Mouse (Mus musculus) lung, postnatal 4 days (tissue): ENCODE data around the gene Rab11fip4.
A peak's percentile ranks its signal among the peaks of the same experiment; 100 is the strongest.

ENCODE experiments used
- DNase-seq, 2 experiments: peaks; one replicate each; pipeline ENCODE4 v3.0.0; 2021

Gene Rab11fip4

DNA sequence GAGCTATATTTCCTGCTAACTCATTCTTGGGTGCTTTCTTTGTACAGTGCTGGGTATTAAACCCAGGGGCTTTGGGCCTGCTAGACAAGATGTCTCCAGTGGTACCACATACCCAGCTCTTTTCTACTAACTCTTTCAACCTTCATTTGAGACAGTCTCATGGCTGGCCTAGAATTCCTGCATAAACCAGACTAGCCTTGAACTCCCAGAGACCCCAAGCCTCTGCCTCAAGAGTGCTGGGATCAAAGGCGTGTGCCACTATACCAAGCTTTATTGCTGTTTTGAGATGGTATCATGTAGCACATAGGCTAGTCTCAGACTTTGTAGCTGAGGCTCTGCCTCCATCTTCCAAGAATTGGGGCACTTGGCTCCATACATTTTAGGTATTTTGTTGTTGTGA is 65.5 kb downstream of the Rab11fip4 start:
- no peak for DNase-seq

DNA sequence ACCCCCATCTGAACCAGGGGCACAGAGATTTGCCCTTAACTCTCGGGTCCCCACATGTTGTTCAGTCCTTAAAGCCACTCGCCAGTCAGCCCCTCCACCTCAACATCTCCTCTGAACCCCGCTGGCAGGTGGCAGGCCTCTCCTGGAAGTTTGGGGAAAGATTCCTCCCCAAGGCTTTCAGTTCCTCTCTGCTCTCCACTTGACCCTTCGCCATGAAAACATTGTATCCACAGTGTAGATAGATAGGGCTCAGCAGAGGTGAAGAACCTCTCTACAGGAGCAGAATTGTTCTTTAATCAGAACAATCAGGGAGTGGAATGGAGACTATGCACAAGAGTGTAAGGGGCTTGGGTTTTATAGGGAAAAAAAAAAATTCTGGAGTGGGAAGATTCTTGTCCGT is 66.0 kb downstream of the Rab11fip4 start:
- no peak for DNase-seq

DNA sequence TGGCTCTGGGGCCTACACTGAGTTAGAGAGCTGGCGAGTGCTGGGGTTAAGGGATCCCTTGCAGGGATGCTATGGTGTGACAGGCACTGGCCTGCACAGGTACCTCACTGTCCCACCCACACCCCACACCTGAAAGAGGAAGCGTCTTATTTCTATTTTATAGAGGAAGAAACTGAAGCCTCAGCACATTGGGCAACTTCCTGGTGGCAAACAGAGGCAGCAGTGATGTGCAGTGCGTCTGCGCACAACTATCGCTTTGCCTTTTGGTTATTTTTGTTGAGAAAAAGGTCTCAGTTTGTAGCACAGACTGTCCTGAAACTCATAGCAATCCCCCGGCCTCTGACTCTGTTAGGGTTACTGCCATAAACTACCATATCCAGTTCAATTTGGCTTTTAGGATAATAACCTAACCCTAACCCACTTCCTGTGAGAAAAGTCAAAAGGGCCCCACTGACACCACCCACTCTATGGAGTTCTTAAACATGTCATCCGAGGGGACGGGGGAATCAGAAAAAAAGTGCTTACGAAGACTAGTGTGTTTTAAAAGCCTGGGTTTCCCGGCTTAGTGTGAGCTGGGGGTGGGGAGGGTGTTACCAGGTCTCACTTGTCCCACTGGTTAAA is 67.3 kb downstream of the Rab11fip4 start:
- DNase-seq, result peak in 1 of 2 experiments; percentile 38

DNA sequence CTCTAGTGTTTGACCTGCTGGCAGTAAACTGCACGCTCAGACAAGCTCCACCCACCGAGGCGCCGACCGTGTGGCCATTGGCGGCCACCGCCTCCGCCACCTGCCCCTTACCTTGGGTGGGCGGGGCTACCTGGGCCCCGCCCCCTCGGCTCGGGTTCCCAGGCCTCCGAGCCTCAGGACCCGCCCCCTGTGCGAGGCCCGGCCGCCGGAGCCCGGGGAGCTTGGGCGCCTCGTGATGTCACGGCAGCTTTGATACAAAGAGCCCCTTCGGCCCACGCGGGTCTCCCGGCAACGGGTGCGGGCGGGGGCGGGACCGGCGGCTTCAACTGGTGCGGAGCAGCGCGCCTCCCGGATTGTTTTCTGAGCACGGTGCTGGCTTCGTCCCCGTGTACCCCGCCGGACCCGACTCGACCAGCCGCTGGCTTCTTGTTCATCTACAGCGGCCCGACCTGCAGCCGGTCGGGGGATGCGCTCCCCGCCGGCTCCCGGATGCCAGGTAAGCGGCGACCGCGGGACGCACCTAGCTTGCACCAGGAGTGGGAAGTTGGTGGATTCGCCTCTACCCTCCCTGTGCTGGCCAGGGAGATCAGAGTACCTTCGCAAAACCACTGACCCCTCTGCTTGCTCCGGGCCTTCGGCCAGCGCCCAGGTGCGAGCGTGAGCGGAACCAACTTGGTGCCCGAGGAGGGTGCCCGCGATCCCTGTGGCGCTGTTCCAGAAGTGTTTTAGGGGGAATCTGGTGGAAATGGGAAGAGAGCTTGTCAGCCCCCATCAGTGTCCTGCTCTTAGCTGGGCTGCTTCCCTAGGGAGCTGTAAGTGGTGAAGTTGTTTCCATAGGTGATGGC is 69.6 kb downstream of the Rab11fip4 start:
- peak; percentile 86 to 92 for DNase-seq

DNA sequence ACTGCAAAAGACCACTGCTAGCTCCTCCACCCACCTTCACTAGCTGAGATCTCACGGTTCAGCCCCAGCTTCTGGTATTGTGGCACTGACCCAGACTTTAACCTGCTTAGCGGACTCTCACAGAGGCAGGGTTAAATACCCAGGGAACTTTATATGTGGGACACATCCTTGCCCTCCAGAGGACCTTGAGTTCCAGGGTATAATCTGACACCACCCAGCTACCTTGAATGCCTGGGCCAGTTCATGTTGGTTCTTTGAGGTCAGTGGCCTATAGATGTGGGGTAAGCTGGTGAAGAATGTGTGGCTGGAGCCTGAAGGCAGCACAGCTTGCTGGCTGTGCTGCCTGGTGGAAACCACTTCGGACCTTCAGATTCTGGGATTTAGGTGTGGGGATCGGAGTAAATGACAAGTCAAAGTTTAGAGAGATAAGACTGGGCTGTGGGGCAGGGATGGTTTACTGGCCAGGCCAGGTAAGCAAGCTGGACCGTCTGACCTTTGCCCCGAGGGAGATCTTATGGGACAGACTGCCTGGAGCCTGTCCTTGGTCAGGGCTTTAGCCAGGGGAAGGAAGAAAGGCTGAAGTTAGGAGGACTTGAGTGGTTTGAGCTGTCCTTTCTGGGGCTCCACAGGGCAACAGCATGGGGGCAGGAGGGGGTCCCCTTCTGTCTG is 71.0 kb downstream of the Rab11fip4 start:
- DNase-seq, result no peak

DNA sequence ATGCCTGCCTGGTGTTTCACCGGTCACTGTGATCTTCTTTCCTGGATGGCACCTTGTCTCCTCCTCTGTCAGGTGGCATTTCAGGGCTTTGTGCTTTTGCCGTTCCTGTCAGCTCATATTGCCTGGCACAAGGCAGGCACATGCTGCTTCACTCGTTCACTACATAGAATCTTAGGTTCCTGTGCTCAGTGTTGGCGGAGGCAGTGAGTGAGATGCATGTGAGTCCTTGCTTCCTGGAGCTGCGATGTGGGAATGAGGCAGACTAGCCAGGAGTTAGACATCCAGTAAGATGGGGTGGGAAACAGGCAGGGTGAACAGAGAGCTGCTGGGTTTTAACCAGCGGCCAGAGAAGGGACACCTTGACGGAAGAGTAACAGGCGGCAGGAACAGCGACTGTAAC is 72.1 kb downstream of the Rab11fip4 start:
- no peak for DNase-seq

DNA sequence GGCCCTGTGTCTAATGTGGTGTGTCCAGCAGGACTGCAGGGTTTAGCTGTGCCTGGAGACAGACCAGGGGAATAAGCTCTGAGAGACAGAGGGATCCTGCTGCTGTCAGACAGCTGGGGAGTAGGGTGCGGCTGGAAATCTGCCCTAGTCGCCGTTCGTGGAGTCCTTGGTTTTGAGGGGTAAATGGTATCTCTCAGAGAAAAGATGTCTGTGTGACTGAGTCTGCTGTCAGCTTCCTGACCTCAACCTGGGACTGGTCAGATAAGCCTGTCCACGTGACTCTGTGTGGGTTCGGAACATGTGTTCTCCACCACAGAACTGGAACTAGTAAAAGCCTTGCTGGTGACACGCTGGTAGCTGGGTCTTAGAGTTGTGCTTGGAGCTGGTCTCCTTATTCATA is 72.6 kb downstream of the Rab11fip4 start:
- no peak for DNase-seq

DNA sequence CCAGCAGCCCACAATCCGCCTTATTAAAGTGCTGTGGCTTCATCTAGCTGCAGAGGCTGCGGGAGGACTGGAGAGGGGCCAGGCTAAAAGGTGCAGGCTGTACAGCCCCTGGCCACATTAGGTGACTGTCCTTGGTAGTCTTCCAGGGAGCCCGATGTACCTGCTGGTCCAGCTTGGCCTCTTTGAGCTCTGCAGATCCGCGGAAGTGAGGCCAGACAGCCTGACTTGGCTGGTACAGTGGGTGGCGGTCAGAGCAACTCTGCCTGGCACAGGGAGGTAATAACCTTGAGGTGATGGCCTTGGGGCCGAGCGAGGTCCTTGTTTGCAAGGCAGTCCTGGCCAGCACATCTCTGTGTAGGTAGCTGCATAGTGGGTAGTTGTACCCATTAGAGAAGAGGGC is 75.5 kb downstream of the Rab11fip4 start:
- no peak for DNase-seq

DNA sequence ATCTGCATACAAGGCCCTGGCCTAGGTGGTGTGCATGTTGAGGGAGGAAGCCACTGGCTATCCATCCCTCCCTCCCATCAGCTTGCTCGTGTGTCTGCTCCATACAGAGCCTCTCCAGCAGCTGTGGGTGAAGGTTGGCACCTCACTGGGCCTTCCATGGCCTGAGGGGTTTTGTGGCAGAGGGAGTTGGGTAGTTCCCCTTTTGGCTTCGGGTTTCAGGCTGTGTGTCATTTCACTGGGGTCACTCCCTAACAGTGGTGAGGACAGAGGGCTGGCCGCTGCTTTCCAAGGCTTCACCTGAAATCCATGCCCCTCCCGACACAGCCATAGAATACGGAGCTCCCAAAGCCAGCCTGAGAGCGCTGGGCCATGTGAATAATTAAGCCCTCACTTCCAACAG is 78.2 kb downstream of the Rab11fip4 start:
- DNase-seq, result no peak

DNA sequence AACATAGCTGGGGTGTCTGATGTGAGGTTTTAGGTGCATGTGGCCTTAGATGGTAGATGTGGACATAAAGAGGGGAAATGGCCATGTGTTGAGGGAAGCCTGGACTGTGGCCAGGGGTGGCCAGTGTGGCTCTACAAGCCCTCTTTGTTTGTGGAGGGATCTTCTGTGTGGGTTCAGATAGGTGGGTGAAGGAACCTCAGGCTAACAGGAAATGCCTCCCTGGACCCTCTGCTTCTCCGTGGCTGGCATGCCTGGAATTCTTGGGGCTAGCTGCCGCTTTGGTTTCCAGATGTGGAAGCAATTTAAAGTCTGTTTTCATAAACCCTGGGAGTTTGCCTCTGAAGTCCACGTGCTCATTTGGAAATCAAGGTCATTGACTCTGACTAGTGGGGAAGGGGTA is 78.9 kb downstream of the Rab11fip4 start:
- no peak for DNase-seq

DNA sequence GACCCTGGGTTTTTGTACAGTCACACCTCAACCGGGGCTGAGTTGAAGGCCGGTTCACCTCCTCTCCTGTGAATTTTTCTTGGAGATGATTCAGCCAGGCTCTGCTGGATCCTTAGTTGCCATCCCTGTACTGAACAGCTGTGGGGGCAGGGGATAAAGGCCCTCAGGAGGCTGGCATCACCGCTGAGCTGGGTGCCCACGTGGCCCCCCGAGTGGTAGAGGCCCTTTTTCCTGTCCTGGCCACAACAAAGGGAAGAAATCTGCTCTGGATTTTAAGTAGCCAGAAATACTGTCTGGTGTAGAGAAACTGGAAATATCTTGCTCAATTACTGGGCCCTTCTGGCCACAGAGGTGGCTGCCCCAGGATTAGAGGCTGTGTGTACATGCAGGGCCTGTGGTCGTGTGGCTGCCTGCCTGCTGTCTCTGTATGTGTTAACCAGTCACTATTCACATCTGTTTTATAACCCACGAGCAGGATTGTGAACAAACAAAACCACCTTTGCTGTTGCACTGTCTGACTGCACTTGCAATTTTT is 79.5 kb downstream of the Rab11fip4 start:
- DNase-seq, result no peak

DNA sequence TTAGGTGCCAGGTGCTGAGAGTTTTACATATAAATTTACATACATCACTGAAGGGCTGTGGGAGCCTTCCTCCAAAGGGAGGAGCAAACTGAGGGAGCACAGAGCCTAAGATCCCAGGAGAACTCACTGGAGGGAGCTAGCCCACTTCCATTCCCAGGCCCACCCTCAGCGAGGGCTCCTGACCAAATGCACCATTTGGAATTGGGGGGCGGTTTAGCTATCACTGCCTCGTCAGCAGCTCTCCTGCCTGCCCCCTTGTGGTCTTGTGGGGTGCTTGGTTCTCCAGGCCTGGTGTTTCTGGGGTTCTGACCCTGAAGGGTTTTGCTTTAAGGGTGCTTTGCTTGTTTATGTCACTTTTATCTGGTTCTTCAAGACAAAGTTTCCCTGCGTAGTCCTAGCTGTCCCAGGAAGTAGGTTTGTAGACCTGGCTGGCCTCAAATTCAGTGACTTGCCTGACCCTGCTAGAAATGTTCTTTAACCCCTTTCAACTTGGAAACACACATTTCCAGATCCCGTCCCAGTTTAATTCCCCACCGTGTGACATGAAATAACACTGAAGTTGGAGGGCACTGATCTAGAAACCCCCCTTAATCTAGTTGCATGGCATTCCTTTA is 80.8 kb downstream of the Rab11fip4 start:
- DNase-seq, result peak in 1 of 2 experiments; percentile 56

DNA sequence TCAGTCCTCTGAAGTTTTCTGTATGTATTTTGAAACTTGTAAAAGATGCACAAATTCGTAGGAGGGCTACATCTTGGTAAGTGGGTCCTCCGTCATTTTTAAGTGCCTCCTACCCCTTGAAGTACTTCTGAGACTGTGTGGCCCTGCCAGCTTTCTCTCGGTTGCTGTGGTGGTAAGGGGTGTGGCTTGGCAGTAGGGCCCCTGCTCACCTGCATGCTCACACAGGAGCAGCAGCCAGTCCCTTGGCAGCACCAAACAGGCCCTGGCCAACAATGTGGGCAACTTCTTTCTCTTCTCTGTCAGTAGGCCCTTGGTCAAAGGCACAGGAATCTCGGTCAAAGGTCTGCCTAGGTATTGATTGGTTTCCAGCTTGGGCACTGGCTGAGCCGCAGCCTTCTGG is 82.1 kb downstream of the Rab11fip4 start:
- DNase-seq, result peak; percentile 41 to 61

DNA sequence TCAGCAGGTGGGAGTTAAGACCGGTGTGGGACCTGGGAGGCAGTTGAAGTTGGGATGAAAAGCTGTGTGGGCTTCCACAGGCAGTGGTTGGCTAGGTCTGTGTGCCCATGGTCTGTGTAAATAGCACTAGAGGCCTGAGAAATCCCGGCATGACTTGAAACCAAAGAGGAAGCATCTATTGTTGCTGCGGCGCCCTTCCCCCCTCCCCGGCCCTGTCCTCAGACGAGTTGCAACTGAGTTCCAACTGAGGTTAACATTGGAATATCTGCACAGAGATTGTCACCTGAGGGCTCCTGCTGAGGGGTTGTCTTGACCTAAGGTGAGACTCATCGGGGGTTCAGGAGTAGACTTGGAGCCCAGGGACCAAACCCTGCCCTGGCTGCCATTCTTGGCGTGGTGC is 82.7 kb downstream of the Rab11fip4 start:
- DNase-seq, result peak in 1 of 2 experiments; percentile 29

DNA sequence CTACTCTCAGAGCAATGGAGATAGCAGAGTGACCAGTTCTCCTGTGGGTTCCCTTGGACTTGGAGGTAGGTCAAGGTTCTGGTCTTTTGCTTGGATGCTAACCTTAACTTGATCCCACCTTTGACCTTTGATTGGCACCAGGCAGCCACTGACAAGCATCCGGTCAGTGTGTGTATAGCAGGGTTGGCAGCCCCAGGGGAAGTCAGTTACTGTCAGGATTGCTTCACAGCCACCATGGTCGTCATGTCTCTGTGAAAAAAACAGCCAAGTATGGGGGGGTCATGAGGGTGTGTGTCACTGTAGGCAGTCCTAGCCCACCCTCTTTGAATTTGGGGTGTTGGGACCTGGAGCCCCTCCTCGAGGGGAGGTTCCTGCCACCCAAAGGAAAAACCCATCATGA is 83.2 kb downstream of the Rab11fip4 start:
- DNase-seq, result no peak

DNA sequence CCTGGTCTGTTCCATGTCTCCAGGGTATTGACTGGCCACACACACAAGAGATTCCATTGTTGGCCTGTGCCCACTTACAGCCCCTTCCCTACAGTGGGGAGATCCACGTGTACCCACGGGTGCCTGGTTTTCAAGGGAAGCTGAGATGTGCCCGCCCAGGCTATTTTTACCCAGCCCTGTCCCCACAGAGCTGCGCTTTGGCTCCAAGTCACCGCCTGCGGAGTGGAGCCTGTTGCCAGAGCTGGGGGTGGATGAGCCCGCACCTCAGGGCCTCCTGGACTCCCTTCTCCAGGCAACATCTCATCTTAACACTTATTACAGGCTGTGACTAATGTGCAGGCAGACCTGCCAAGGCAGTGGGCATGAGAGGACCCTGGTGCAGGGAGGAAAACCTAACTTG is 83.6 kb downstream of the Rab11fip4 start:
- no peak for DNase-seq

DNA sequence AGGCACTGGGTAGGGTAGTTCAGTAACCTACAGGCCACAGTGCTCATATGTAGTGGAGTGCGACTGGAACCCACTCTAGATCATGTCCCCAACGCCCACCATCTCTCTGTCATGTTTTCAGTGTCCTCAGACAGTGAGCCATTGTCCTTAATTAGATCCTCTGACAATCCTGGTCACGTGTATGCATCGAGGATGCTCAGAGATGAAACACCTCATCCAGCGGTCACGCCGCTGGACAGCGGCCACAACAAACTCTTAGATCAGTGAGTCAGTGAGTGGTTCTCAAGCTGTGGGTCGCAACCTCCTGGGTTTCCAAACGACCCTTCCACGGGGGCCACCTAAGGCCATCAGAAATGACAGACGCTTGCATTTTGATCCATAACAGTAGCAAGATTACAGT is 84.3 kb downstream of the Rab11fip4 start:
- DNase-seq, result no peak

DNA sequence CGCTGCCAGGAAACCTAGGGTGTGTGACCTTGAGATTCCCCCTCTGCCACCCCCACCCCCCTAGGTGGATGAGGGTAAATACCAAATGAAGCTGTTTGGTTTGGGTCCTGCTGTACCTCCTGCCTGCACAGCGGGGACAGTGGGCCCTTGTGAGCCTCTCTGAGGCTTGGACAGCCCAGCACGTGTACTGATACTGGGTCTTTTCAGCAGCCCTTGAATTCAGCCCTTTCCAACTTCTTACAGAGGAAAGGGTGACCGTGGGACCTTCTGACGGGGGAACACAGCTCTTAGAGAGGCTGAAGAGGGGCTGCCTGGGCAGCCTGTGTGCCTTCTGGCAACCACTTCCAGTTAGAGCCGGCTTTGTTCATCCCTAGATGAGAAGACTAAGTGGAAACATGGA is 85.0 kb downstream of the Rab11fip4 start:
- DNase-seq, result no peak

DNA sequence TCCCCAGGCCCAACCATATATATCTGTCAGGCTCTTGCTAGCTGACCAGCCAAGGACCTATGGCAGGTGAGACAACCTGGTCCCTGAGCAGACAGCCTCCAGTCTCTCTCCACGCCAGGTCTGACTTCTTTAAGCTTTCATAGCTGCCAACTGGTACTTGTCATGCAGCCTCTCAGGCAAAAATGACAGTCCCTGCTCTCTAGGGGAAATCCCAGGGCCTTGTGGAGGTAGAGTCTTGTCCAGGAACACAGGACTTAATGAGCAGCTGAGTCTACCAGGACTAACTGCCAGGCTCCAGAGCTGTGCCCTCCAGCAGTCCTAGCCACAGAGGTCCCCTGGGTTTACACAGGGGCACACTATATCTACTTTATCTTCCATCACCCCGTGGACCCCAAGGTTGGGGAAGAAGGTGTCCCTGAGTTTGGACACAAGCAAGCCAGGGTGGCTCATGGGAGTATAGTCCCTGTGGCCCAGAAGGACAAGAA is 85.5 kb downstream of the Rab11fip4 start:
- DNase-seq, result no peak

DNA sequence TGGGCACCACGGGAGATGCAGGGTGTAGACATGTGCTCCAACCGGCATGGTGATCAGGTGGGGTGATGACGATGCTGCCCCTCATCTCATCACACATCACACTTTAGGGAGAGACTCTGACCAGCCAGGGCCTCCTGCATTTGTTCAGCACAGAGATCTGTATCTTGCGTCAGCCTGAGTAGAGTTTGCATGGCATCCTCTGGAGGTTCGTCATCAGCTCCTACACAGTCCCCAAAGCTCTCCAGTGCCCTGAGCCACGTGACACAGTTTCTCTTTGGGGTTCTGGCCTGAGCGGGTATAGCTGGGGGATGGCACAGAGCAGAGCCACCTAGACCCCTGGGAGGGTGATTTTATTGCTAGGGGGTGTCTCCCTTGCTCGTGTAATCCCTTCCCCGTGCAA is 86.4 kb downstream of the Rab11fip4 start:
- DNase-seq, result no peak

DNA sequence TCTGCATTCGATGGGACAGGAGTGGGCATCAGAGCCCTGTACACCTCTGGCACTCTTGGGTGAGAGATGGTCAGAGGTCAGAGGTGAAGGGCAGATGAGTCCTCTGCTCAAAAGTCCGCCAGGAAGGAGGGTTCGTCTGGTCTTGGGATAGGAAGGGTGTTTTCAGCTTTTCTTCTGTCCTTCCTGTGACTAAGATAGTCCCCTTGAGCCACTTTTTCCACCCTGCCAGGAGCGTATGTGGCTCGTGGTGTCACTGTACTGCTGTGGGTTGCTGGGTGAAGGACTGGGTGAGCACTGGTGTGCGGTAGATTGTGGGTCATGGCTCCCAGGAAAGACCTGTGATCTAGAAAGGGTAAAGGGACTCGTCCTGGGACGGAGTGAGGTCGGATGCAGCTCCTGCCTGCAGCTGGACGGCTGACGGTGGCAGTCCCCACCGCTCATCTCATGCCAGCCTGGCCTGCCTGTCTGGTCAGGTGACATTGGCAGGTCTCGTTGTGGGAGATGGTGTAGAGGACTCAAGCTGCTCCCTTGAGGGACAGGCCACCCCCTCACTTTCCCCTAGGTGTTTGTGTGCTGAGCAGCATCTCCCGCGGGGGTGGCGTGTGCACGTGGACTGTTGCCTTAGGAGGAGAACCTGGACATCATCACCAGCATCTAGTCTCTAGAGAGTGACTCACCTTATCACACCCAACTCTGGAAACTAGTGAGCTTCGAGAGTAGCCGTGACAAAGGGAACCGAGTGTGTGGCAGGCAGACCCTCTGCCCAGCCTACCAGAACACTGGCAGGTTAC is 87.5 kb downstream of the Rab11fip4 start:
- no peak for DNase-seq

DNA sequence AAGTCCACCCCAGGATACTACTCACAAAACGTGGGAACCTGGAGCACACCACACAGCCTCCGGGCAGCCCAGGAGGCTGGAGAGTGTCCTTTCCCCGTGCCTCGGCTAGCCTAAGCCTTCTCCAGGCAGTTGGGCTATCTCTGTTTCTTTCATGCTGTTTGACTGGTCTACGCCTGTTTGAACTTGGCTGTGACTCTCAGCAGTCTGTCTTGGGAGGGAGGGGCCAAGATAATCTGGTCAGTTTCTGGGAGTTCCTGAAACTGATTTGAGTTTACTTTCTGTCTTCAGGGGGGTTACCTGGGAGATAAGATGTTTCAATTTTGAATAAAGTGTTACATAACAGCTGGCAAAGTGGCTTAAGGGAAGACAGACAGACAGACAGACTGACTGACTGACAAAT is 88.9 kb downstream of the Rab11fip4 start:
- DNase-seq, result no peak
